Mouse (Mus musculus): ENCODE results near the gene Trnt1. TPM values are rescaled to one million over a fixed set of nuclear protein-coding genes. Genes with fewer than 3 reads are reported as not detected.

The Trnt1 gene
- polyA plus RNA-seq, 1 experiment from 2014 or later = 59.8 TPM

- Histone ChIP-seq H3K4me2 (replicated peaks; ENCODE audit: low read depth, low read length) (no peak overlapping the region), H3K9me3 (ENCODE audit: control insufficient read depth, low read depth, low read length) (no peaks in the 10 kb centered on the region), H3K27ac (ENCODE audit: low read length) (no peak overlapping the region), H3K4me3 (ENCODE audit: low read depth, low read length) (no peak overlapping the region), H3K9ac (replicated peaks; ENCODE audit: low read depth, low read length) (no peak overlapping the region), H3K27me3 (ENCODE audit: control insufficient read depth, insufficient read depth, low read length) (no peaks in the 10 kb centered on the region), H3K36me3 (ENCODE audit: control insufficient read depth, insufficient read depth, low read length) (no peaks in the 10 kb centered on the region), H3K4me1 (ENCODE audit: control insufficient read depth, insufficient read depth, low read length) (no peaks in the 10 kb centered on the region)
- ATAC-seq (ENCODE audit: insufficient number of reproducible peaks, insufficient read depth, low FRiP score, low read depth) = no peak
- WGBS = 74% methylated on average over 7 of the region's 7 CpGs
Measured at GRCm38 (mm10) chr6:106743556-106744233, 25.2 kb upstream of the Trnt1 start.

GRCm38 (mm10) chr6:106745673-106746394, 23.1 kb upstream of the Trnt1 start:
- WGBS = 68% methylated on average over 7 of the region's 7 CpGs
- Histone ChIP-seq H3K4me3 (ENCODE audit: low read depth, low read length) (no peak overlapping the region), H3K9me3 (ENCODE audit: control insufficient read depth, low read depth, low read length) (no peaks in the 10 kb centered on the region), H3K4me1 (ENCODE audit: control insufficient read depth, insufficient read depth, low read length) (no peaks in the 10 kb centered on the region), H3K36me3 (ENCODE audit: control insufficient read depth, insufficient read depth, low read length) (no peaks in the 10 kb centered on the region), H3K9ac (replicated peaks; ENCODE audit: low read depth, low read length) (no peak overlapping the region), H3K27ac (ENCODE audit: low read length) (no peak overlapping the region), H3K4me2 (replicated peaks; ENCODE audit: low read depth, low read length) (no peak overlapping the region), H3K27me3 (ENCODE audit: control insufficient read depth, insufficient read depth, low read length) (no peaks in the 10 kb centered on the region)
- no peak for ATAC-seq (ENCODE audit: insufficient number of reproducible peaks, insufficient read depth, low FRiP score, low read depth)

- Histone ChIP-seq H3K27ac (ENCODE audit: low read length) (no peak overlapping the region), H3K9me3 (ENCODE audit: control insufficient read depth, low read depth, low read length) (no peaks in the 10 kb centered on the region), H3K9ac (replicated peaks; ENCODE audit: low read depth, low read length) (no peak overlapping the region), H3K4me1 (ENCODE audit: control insufficient read depth, insufficient read depth, low read length) (no peaks in the 10 kb centered on the region), H3K27me3 (ENCODE audit: control insufficient read depth, insufficient read depth, low read length) (no peaks in the 10 kb centered on the region), H3K4me3 (ENCODE audit: low read depth, low read length) (no peak overlapping the region), H3K4me2 (replicated peaks; ENCODE audit: low read depth, low read length) (no peak overlapping the region), H3K36me3 (ENCODE audit: control insufficient read depth, insufficient read depth, low read length) (no peaks in the 10 kb centered on the region)
- 92% methylated on average over 5 of the region's 5 CpGs for WGBS
- ATAC-seq (ENCODE audit: insufficient number of reproducible peaks, insufficient read depth, low FRiP score, low read depth) = no peak
Measured at GRCm38 (mm10) chr6:106747251-106747650, 21.7 kb upstream of the Trnt1 start.

DNA sequence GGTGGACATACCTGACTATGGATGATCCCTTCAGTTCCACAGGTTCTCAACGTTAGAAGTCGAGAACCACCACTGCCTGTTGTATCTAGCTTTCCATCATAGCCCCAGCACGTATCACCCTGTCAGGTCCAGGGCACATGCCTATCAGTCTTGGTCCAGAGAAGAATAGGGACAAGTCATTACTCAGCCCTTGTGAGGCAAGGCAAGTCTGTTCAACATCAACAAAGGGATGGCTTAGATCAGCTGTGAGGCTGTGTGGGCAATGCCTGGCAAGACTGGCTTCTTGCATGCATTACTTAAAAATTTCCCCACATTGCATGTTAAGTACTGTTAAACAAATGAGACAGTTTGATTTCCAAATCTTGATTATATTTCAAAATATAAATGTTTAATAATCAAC, 21.1 kb upstream of the Trnt1 start:
- Histone ChIP-seq H3K4me3 (ENCODE audit: low read depth, low read length) (no peak overlapping the region), H3K9ac (replicated peaks; ENCODE audit: low read depth, low read length) (no peak overlapping the region), H3K4me1 (ENCODE audit: control insufficient read depth, insufficient read depth, low read length) (no peaks in the 10 kb centered on the region), H3K27ac (ENCODE audit: low read length) (no peak overlapping the region), H3K4me2 (replicated peaks; ENCODE audit: low read depth, low read length) (no peak overlapping the region), H3K27me3 (ENCODE audit: control insufficient read depth, insufficient read depth, low read length) (no peaks in the 10 kb centered on the region), H3K36me3 (ENCODE audit: control insufficient read depth, insufficient read depth, low read length) (no peaks in the 10 kb centered on the region), H3K9me3 (ENCODE audit: control insufficient read depth, low read depth, low read length) (no peaks in the 10 kb centered on the region)
- WGBS = 73% methylated on average over 3 of the region's 3 CpGs
- no peak for ATAC-seq (ENCODE audit: insufficient number of reproducible peaks, insufficient read depth, low FRiP score, low read depth)

DNA sequence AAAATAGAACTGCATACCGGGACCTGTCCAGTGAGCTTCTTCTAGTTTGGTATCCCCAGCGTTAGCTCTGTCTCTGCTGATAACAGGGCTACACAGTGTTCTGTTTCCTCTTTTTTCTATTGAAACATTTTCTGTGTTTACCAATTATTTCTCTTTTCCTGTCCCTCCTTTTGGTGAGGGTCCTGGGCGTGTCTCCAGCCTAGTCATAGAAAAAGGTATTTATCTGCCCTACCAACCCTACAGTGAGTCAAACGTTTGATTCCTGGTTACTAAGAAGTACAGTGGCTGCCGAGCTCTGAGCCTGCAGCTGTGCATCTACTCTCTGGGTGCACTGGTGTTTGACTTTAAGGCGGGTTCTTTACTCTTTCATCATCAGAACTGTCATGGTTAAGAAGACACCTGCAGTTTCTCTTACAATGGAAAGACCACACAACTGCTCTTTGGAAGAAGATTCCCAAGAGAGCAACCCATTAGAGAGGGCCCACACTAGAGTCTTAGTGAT, 20.0 kb upstream of the Trnt1 start, which contains the start of gene Il5ra:
Il5ra (minus strand) TSS at position 151 of the 502 bp plus-strand sequence.
- H3K27me3 ChIP-seq (ENCODE audit: control insufficient read depth, insufficient read depth, low read length) = no peaks in the 10 kb centered on the region
- no peak within 1 kb of the TSS for H3K9ac ChIP-seq (replicated peaks; ENCODE audit: low read depth, low read length)
- no peak within 1 kb of the TSS for H3K4me3 ChIP-seq (ENCODE audit: low read depth, low read length)
- WGBS = 54% methylated on average over 6 of the region's 6 CpGs
- no peak within 1 kb of the TSS for H3K27ac ChIP-seq (ENCODE audit: low read length)
- H3K4me1 ChIP-seq (ENCODE audit: control insufficient read depth, insufficient read depth, low read length) = no peaks in the 10 kb centered on the region
- no peaks in the 10 kb centered on the region for H3K9me3 ChIP-seq (ENCODE audit: control insufficient read depth, low read depth, low read length)
- H3K4me2 ChIP-seq (replicated peaks; ENCODE audit: low read depth, low read length) = no peak within 1 kb of the TSS
- no peak for ATAC-seq (ENCODE audit: insufficient number of reproducible peaks, insufficient read depth, low FRiP score, low read depth)
- no peaks in the 10 kb centered on the region for H3K36me3 ChIP-seq (ENCODE audit: control insufficient read depth, insufficient read depth, low read length)

DNA sequence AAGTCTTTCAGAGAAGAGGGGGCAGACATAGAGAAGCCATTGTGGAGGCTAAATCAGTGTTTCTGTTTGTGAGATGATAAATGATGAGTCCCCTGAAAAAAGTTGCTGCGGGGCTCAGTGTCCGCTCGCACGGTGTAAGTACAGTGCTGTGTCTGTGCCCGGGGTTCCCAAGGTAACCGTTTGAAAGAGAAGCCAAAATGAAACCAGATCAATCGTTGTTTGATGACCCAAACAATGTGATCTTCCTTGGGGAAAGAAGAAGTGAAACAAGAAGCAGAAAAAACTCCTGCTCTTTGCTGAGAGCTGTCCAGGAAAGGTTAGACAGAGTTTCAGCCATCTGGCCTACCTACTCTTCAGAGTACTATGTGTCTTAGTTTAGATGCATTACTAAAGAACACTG, 18.6 kb upstream of the Trnt1 start:
- H3K9me3 ChIP-seq (ENCODE audit: control insufficient read depth, low read depth, low read length) = no peaks in the 10 kb centered on the region
- H3K9ac ChIP-seq (replicated peaks; ENCODE audit: low read depth, low read length) = no peak overlapping the region
- no peak for ATAC-seq (ENCODE audit: insufficient number of reproducible peaks, insufficient read depth, low FRiP score, low read depth)
- no peaks in the 10 kb centered on the region for H3K4me1 ChIP-seq (ENCODE audit: control insufficient read depth, insufficient read depth, low read length)
- no peak overlapping the region for H3K4me2 ChIP-seq (replicated peaks; ENCODE audit: low read depth, low read length)
- no peak overlapping the region for H3K4me3 ChIP-seq (ENCODE audit: low read depth, low read length)
- 74% methylated on average over 7 of the region's 7 CpGs for WGBS
- no peak overlapping the region for H3K27ac ChIP-seq (ENCODE audit: low read length)
- H3K36me3 ChIP-seq (ENCODE audit: control insufficient read depth, insufficient read depth, low read length) = no peaks in the 10 kb centered on the region
- H3K27me3 ChIP-seq (ENCODE audit: control insufficient read depth, insufficient read depth, low read length) = no peaks in the 10 kb centered on the region

- H3K4me1 ChIP-seq (ENCODE audit: control insufficient read depth, insufficient read depth, low read length) = no peaks in the 10 kb centered on the region
- H3K36me3 ChIP-seq (ENCODE audit: control insufficient read depth, insufficient read depth, low read length) = no peaks in the 10 kb centered on the region
- H3K4me2 ChIP-seq (replicated peaks; ENCODE audit: low read depth, low read length) = no peak overlapping the region
- no peak overlapping the region for H3K4me3 ChIP-seq (ENCODE audit: low read depth, low read length)
- H3K27me3 ChIP-seq (ENCODE audit: control insufficient read depth, insufficient read depth, low read length) = no peaks in the 10 kb centered on the region
- no peak overlapping the region for H3K27ac ChIP-seq (ENCODE audit: low read length)
- H3K9ac ChIP-seq (replicated peaks; ENCODE audit: low read depth, low read length) = no peak overlapping the region
- WGBS = 89% methylated on average over 3 of the region's 3 CpGs
- no peak for ATAC-seq (ENCODE audit: insufficient number of reproducible peaks, insufficient read depth, low FRiP score, low read depth)
- H3K9me3 ChIP-seq (ENCODE audit: control insufficient read depth, low read depth, low read length) = no peaks in the 10 kb centered on the region
Measured at GRCm38 (mm10) chr6:106758299-106758698, 10.6 kb upstream of the Trnt1 start.

- H3K36me3 ChIP-seq (ENCODE audit: control insufficient read depth, insufficient read depth, low read length) = no peaks in the 10 kb centered on the region
- no peaks in the 10 kb centered on the region for H3K4me1 ChIP-seq (ENCODE audit: control insufficient read depth, insufficient read depth, low read length)
- WGBS = 75% methylated on average over 3 of the region's 3 CpGs
- no peak for ATAC-seq (ENCODE audit: insufficient number of reproducible peaks, insufficient read depth, low FRiP score, low read depth)
- no peak overlapping the region for H3K9ac ChIP-seq (replicated peaks; ENCODE audit: low read depth, low read length)
- H3K4me3 ChIP-seq (ENCODE audit: low read depth, low read length) = no peak overlapping the region
- no peaks in the 10 kb centered on the region for H3K9me3 ChIP-seq (ENCODE audit: control insufficient read depth, low read depth, low read length)
- H3K27ac ChIP-seq (ENCODE audit: low read length) = no peak overlapping the region
- no peaks in the 10 kb centered on the region for H3K27me3 ChIP-seq (ENCODE audit: control insufficient read depth, insufficient read depth, low read length)
- no peak overlapping the region for H3K4me2 ChIP-seq (replicated peaks; ENCODE audit: low read depth, low read length)
Measured at GRCm38 (mm10) chr6:106760473-106761218, 8.3 kb upstream of the Trnt1 start.
